In genomic region chr14:29648721-29649120, GRCm38 (mm10) we compare ENCODE assay signal across 13 mouse cellular contexts.
A peak's percentile ranks its signal among the peaks of the same experiment; 100 is the strongest.
DNase-seq lines count a peak whose midpoint lies in the region; ATAC-seq and TF ChIP-seq lines count a peak whose summit lies in the region.
"Had no signal": no experiment of that assay in that cellular context is flagged by ENCODE, and none has a peak within 500 bp of the region (broad histone marks: within the 10 kb centered on the region; RNA-seq: fewer than 3 reads in every experiment).

No protein-coding gene starts in this region.

- peak overlapping the region; percentile 78 for H3K27ac ChIP-seq in hindbrain, embryonic 13.5 days
- no peak overlapping the region for H3K27ac ChIP-seq in hindbrain, embryonic 11.5 days (ENCODE audit: low read depth, low read length)
- H3K27ac ChIP-seq in cerebellum, adult 2 months (ENCODE audit: insufficient read depth, low read length): no peak overlapping the region
- peak overlapping the region; percentile 64 for H3K27ac ChIP-seq in hindbrain, embryonic 15.5 days (replicated peaks)
- H3K27ac ChIP-seq: heart, adult 2 months; liver, embryonic 14.5 days had no signal

- TF ChIP-seq POLR2A in cerebellum, adult 2 months (IDR thresholded peaks at IDR 0.05; ENCODE audit: borderline replicate concordance, insufficient read depth, low read length): no peak

- no peak overlapping the region for H3K9ac ChIP-seq in hindbrain, embryonic 13.5 days
- H3K9ac ChIP-seq in hindbrain, embryonic 11.5 days (ENCODE audit: low read depth, low read length): no peak overlapping the region; the same call in 1 of the 2 replicates
- H3K9ac ChIP-seq in hindbrain, embryonic 15.5 days: no peak overlapping the region
- H3K9ac ChIP-seq: liver, embryonic 14.5 days had no signal

- TF ChIP-seq CTCF in cerebellum, adult 2 months (IDR thresholded peaks at IDR 0.05; ENCODE audit: borderline replicate concordance, insufficient read depth, low read depth, low read length): no peak

- no peak for ATAC-seq in hindbrain, embryonic 13.5 days (ENCODE audit: low FRiP score)
- no peak for ATAC-seq in hindbrain, embryonic 11.5 days (ENCODE audit: low FRiP score)
- ATAC-seq in hindbrain, embryonic 15.5 days (ENCODE audit: low FRiP score, low read depth): no peak

- no peak overlapping the region for H3K4me3 ChIP-seq in hindbrain, embryonic 13.5 days
- no peak overlapping the region for H3K4me3 ChIP-seq in hindbrain, embryonic 11.5 days (ENCODE audit: low read depth, low read length)
- H3K4me3 ChIP-seq in cerebellum, adult 2 months (replicated peaks; ENCODE audit: insufficient read depth, low read depth, low read length): no peak overlapping the region
- H3K4me3 ChIP-seq in hindbrain, embryonic 15.5 days: no peak overlapping the region
- H3K4me3 ChIP-seq: heart, adult 2 months had no signal

- WGBS in hindbrain, embryonic 13.5 days: 26% methylated on average over 6 of the region's 6 CpGs
- WGBS in hindbrain, embryonic 11.5 days: 40% methylated on average over 6 of the region's 6 CpGs
- 5% methylated on average over 6 of the region's 6 CpGs for WGBS in cerebellum, adult 2 months
- WGBS in hindbrain, embryonic 15.5 days: 27% methylated on average over 6 of the region's 6 CpGs

- no peaks in the 10 kb centered on the region for H3K27me3 ChIP-seq in hindbrain, embryonic 13.5 days
- no peaks in the 10 kb centered on the region for H3K27me3 ChIP-seq in hindbrain, embryonic 11.5 days (ENCODE audit: control insufficient read depth, insufficient read depth, low read length)
- H3K27me3 ChIP-seq in cerebellum, adult 2 months (ENCODE audit: control insufficient read depth, insufficient read depth, low read length): no peaks in the 10 kb centered on the region
- no peaks in the 10 kb centered on the region for H3K27me3 ChIP-seq in hindbrain, embryonic 15.5 days

- H3K9me3 ChIP-seq in hindbrain, embryonic 13.5 days: no peaks in the 10 kb centered on the region
- H3K9me3 ChIP-seq in hindbrain, embryonic 11.5 days (ENCODE audit: control insufficient read depth, low read length): no peaks in the 10 kb centered on the region
- no peaks in the 10 kb centered on the region for H3K9me3 ChIP-seq in hindbrain, embryonic 15.5 days

- no peak for DNase-seq in hindbrain, embryonic 11.5 days (ENCODE audit: low spot score)
- peak; percentile 92 for DNase-seq in Muller cell, postnatal 12 days (ENCODE audit: inconsistent ontology term)
- peak; percentile 79 to 88 for DNase-seq in cerebellum, adult 2 months
- DNase-seq in adrenal gland, postnatal 10 days: no peak
- DNase-seq in adrenal gland, postnatal 36 days: no peak
- DNase-seq: heart, adult 2 months; heart, postnatal 36 days; kidney, adult 18-20 months; lung, postnatal 36 days had no signal

- peaks cover 9% of the 10 kb centered on the region; the same call in 1 of the 2 replicates for H3K4me1 ChIP-seq in hindbrain, embryonic 13.5 days (replicated peaks)
- 0 out of 2 replicates have a peak, but pooled peaks cover 2% of the 10 kb centered on the region for H3K4me1 ChIP-seq in hindbrain, embryonic 11.5 days (replicated peaks; ENCODE audit: control insufficient read depth, insufficient read depth, low read length)
- peaks cover 10% of the 10 kb centered on the region for H3K4me1 ChIP-seq in cerebellum, adult 2 months (ENCODE audit: control insufficient read depth, insufficient read depth, low read length)
- peaks cover 14% of the 10 kb centered on the region for H3K4me1 ChIP-seq in hindbrain, embryonic 15.5 days (replicated peaks)

- no peak overlapping the region for H3K4me2 ChIP-seq in hindbrain, embryonic 13.5 days
- no peak overlapping the region for H3K4me2 ChIP-seq in hindbrain, embryonic 11.5 days (replicated peaks; ENCODE audit: low read depth, low read length)
- H3K4me2 ChIP-seq in hindbrain, embryonic 15.5 days: no peak overlapping the region

- no peaks in the 10 kb centered on the region for H3K36me3 ChIP-seq in hindbrain, embryonic 13.5 days
- H3K36me3 ChIP-seq in hindbrain, embryonic 11.5 days (ENCODE audit: control insufficient read depth, insufficient read depth, low read length): no peaks in the 10 kb centered on the region
- H3K36me3 ChIP-seq in hindbrain, embryonic 15.5 days: no peaks in the 10 kb centered on the region
- H3K36me3 ChIP-seq: G1E had no signal

Comparison
In these comparisons a context has a peak if more than half of its experiments do, and no peak if none do; other contexts are left out.
1. H3K27ac ChIP-seq: peak in hindbrain, embryonic 13.5 days (single experiment) and hindbrain, embryonic 15.5 days (single experiment); none in hindbrain, embryonic 11.5 days (single experiment) and cerebellum, adult 2 months (single experiment).
2. DNase-seq: peak in Muller cell, postnatal 12 days (single experiment) and cerebellum, adult 2 months (2 of 2); none in hindbrain, embryonic 11.5 days (single experiment), adrenal gland, postnatal 10 days (single experiment) and adrenal gland, postnatal 36 days (0 of 2).